ENCODE assay signal across 8 mouse cellular contexts in the genomic region with DNA sequence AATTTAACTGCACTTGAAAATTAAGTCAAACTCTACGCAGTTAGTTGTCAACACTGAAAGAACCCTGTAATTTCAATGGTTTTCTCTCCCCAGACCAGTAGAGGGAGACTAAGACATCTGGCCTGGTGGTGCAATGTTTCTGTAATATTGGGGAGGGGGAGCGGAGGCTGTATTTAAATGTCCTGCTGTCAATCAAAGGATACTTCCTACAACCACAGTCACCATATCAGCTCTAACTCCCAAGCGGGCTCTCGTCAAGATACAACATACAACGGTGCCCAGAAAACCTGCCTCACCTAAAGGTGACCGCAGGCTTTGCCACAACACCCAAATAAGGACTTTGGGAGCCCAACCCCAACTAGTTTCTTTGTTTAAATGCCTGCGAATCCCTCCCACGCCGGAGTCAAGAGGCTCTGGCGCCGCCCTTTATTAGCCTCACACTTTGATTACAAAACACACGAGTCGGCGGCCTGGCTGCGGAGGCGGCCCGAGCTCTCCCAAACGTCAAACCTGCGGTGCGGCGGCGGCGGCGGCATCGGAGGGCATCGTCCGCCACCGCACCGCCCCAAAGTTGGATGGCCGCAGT. TPM values are rescaled to one million over a fixed set of nuclear protein-coding genes. Genes with fewer than 3 reads are reported as not detected.
DNase-seq lines count a peak whose midpoint lies in the region; ATAC-seq and TF ChIP-seq lines count a peak whose summit lies in the region.

No protein-coding gene starts in this region.

- peak; percentile 73 for DNase-seq in c-Kit-positive CD71-negative TER-119-negative erythroid progenitor cells, embryonic 14.5 days (ENCODE audit: low read depth)
- DNase-seq in kidney, postnatal 25 days, result peak; percentile 84 to 90
- peak; percentile 92 to 94 for DNase-seq in lung, adult 18-20 months

- no peaks in the 10 kb centered on the region for H3K9me3 ChIP-seq in ES-Bruce4 (replicated peaks; ENCODE audit: control insufficient read depth, insufficient read depth, low read length, poor library complexity, severe bottlenecking)
- H3K9me3 ChIP-seq in forebrain, embryonic 12.5 days, result no peaks in the 10 kb centered on the region
- no peaks in the 10 kb centered on the region for H3K9me3 ChIP-seq in heart, embryonic 16.5 days (replicated peaks; ENCODE audit: control insufficient read depth, low read length)
- H3K9me3 ChIP-seq in neural tube, embryonic 14.5 days (ENCODE audit: control insufficient read depth, low read length), result no peaks in the 10 kb centered on the region

- H3K36me3 ChIP-seq in ES-Bruce4 (ENCODE audit: control insufficient read depth, insufficient read depth, low read length, poor library complexity, severe bottlenecking), result no peaks in the 10 kb centered on the region
- no peaks in the 10 kb centered on the region for H3K36me3 ChIP-seq in forebrain, embryonic 12.5 days (replicated peaks)
- no peaks in the 10 kb centered on the region for H3K36me3 ChIP-seq in heart, embryonic 16.5 days (ENCODE audit: control insufficient read depth, insufficient read depth)
- H3K36me3 ChIP-seq in neural tube, embryonic 14.5 days (ENCODE audit: control insufficient read depth, insufficient read depth, low read length), result no peaks in the 10 kb centered on the region
- H3K36me3 ChIP-seq in testis, adult 2 months (ENCODE audit: control insufficient read depth, insufficient read depth, low read length), result no peaks in the 10 kb centered on the region

- TF ChIP-seq CTCF in ES-Bruce4 (IDR thresholded peaks at IDR 0.05; ENCODE audit: low read depth, low read length), result no peak
- no peak for TF ChIP-seq CTCF in testis, adult 2 months (IDR thresholded peaks at IDR 0.05; ENCODE audit: control insufficient read depth, insufficient read depth, insufficient replicate concordance, low read depth, low read length)

- no peaks in the 10 kb centered on the region for H3K27me3 ChIP-seq in ES-Bruce4 (ENCODE audit: control insufficient read depth, insufficient read depth, low read length, poor library complexity, severe bottlenecking)
- H3K27me3 ChIP-seq in forebrain, embryonic 12.5 days, result no peaks in the 10 kb centered on the region
- H3K27me3 ChIP-seq in heart, embryonic 16.5 days (ENCODE audit: control insufficient read depth, insufficient read depth, low read length), result no peaks in the 10 kb centered on the region
- H3K27me3 ChIP-seq in neural tube, embryonic 14.5 days (ENCODE audit: control insufficient read depth, insufficient read depth, low read length), result no peaks in the 10 kb centered on the region
- no peaks in the 10 kb centered on the region for H3K27me3 ChIP-seq in testis, adult 2 months (ENCODE audit: control insufficient read depth, insufficient read depth, low read length)

- peaks cover 2% of the 10 kb centered on the region for H3K4me1 ChIP-seq in ES-Bruce4 (ENCODE audit: control insufficient read depth, insufficient read depth, low read length)
- peaks cover 16% of the 10 kb centered on the region for H3K4me1 ChIP-seq in forebrain, embryonic 12.5 days
- H3K4me1 ChIP-seq in heart, embryonic 16.5 days (ENCODE audit: control insufficient read depth, insufficient read depth, low read length), result peaks cover 6% of the 10 kb centered on the region
- peaks cover 9% of the 10 kb centered on the region for H3K4me1 ChIP-seq in neural tube, embryonic 14.5 days (ENCODE audit: control insufficient read depth, insufficient read depth, low read length)
- H3K4me1 ChIP-seq in testis, adult 2 months (ENCODE audit: control insufficient read depth, insufficient read depth, low read length), result peaks cover 4% of the 10 kb centered on the region

- peak overlapping the region; percentile 98 for H3K4me3 ChIP-seq in ES-Bruce4 (ENCODE audit: low read depth, low read length)
- peak overlapping the region; percentile 96 for H3K4me3 ChIP-seq in forebrain, embryonic 12.5 days (replicated peaks)
- H3K4me3 ChIP-seq in heart, embryonic 16.5 days (ENCODE audit: low read length), result peak overlapping the region; percentile 72
- peak overlapping the region; percentile 97 for H3K4me3 ChIP-seq in neural tube, embryonic 14.5 days (ENCODE audit: low read depth, low read length)
- H3K4me3 ChIP-seq in testis, adult 2 months (ENCODE audit: control insufficient read depth, low read depth, low read length), result peak overlapping the region; percentile 88

- peak overlapping the region; percentile 97 for H3K9ac ChIP-seq in ES-Bruce4 (ENCODE audit: low read depth, poor library complexity, severe bottlenecking)
- H3K9ac ChIP-seq in forebrain, embryonic 12.5 days, result peak overlapping the region; percentile 95
- peak overlapping the region; percentile 86 for H3K9ac ChIP-seq in heart, embryonic 16.5 days (ENCODE audit: low read length)
- H3K9ac ChIP-seq in neural tube, embryonic 14.5 days (replicated peaks; ENCODE audit: low read depth, low read length), result peak overlapping the region; percentile 97

- no peak for TF ChIP-seq EP300 in ES-Bruce4 (IDR thresholded peaks at IDR 0.05; ENCODE audit: insufficient read depth, low read depth, low read length)

- no peak overlapping the region for H3K27ac ChIP-seq in ES-Bruce4 (ENCODE audit: insufficient read depth, low read length)
- peak overlapping the region; percentile 98 for H3K27ac ChIP-seq in forebrain, embryonic 12.5 days
- peak overlapping the region; percentile 89 for H3K27ac ChIP-seq in heart, embryonic 16.5 days (ENCODE audit: low read length)
- H3K27ac ChIP-seq in neural tube, embryonic 14.5 days (ENCODE audit: low read depth, low read length), result peak overlapping the region; percentile 96
- peak overlapping the region; percentile 73 for H3K27ac ChIP-seq in testis, adult 2 months (ENCODE audit: control insufficient read depth, insufficient read depth, low read depth, low read length)

- no peak for TF ChIP-seq POLR2A in ES-Bruce4 (IDR thresholded peaks at IDR 0.05; ENCODE audit: insufficient read depth, low read length)
- TF ChIP-seq POLR2A in testis, adult 2 months (IDR thresholded peaks at IDR 0.05; ENCODE audit: control insufficient read depth, low read depth, low read length), result no peak

- under 1% methylated on average over 26 of the region's 30 CpGs for WGBS in forebrain, embryonic 12.5 days
- WGBS in heart, embryonic 16.5 days, result under 1% methylated on average over 28 of the region's 30 CpGs
- under 1% methylated on average over 27 of the region's 30 CpGs for WGBS in neural tube, embryonic 14.5 days

- peak; percentile 69 for ATAC-seq in forebrain, embryonic 12.5 days (ENCODE audit: low FRiP score)
- ATAC-seq in heart, embryonic 16.5 days (replicated peaks; ENCODE audit: extremely low read depth, insufficient read depth, low FRiP score), result peak; percentile 35
- ATAC-seq in neural tube, embryonic 14.5 days (ENCODE audit: low read depth), result peak; percentile 18

- H3K4me2 ChIP-seq in forebrain, embryonic 12.5 days, result peak overlapping the region; percentile 85
- peak overlapping the region; percentile 78 for H3K4me2 ChIP-seq in heart, embryonic 16.5 days (ENCODE audit: low read depth, low read length)
- H3K4me2 ChIP-seq in neural tube, embryonic 14.5 days (ENCODE audit: low read depth, low read length), result peak overlapping the region; percentile 64

RNA-seq across cellular contexts. Expression of gene Kdm7a, which starts 1.4 kb away (rescaled TPM):
- polyA plus RNA-seq in ES-Bruce4 (2011; ENCODE audit: insufficient read depth, insufficient read length, low read depth, missing spikeins), result 14.1 and 17.1 TPM in 2 replicates
- polyA plus RNA-seq in forebrain, embryonic 12.5 days (2016; fragmentation: Nextera tagmentation; extraction: Ambion mirVana), result 16.8 and 18.1 TPM in 2 replicates
- 4.3 and 5.1 TPM in 2 replicates for polyA plus RNA-seq in heart, embryonic 16.5 days (2015; fragmentation: Nextera tagmentation; extraction: Ambion mirVana)
- 5.8 and 10.1 TPM in 2 replicates for polyA plus RNA-seq in neural tube, embryonic 14.5 days (2014; fragmentation: Nextera tagmentation; extraction: Ambion mirVana)
- polyA plus RNA-seq in testis, adult 2 months (2012; rRNA removed), result 3.9 and 5.1 TPM in 2 replicates

Comparison
In these comparisons a context has a peak if more than half of its experiments do, and no peak if none do; other contexts are left out.
1. ATAC-seq: peak in every context shown above with its lines; median percentile 69 in forebrain, embryonic 12.5 days; 35 in heart, embryonic 16.5 days; 18 in neural tube, embryonic 14.5 days.